In the genomic region with DNA sequence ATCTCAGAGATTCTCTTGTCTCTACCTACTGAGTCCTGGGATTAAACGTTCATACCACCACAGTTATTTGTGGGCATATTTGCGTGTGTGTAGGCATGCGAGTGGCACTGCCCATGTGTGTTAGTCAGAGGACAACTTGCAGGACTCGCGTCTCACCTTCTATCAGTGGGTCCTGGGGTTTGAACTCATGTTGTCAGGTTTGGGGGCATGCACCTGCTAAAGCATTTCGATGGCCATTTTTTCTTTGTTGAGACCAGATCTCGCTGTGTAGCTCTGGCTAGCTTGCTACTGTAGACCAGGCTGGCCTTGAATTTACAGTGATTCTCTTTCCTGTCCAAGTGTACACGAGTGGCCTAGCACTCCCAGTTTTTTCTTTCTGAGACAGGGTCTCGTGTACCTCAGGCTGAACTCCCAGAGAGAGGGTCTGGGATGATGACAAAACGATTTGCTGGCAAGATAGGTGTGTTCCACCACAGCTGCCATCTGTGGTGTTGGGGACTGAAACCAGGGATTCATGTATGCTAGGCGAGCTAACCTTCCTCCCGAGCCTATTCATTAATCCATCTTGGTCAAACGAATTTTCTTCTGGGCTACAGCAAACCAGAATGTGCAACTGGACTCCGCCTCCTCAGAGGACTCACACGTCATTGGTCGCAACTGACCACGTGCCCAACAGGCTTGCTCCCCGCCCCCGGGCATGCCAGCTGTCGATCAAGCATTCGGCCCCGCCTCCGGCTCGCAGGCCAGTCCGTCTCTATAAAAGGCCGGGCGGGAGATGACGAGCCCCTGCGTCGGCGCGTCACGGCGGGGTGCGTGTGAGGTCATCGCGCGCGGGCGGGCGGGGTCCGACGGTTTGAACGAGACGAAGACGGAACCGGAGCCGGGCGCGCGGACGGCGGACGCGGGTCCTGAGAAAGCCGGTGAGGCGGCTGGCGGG, we compare ENCODE assay signal across 8 mouse cellular contexts. TPM values are rescaled to one million over a fixed set of nuclear protein-coding genes. Genes with fewer than 3 reads are reported as not detected.
A peak's percentile ranks its signal among the peaks of the same experiment; 100 is the strongest.
DNase-seq lines count a peak whose midpoint lies in the region; ATAC-seq lines count a peak whose summit lies in the region.

A gene (plus strand): TSS at position 775 of the 937 bp plus-strand sequence.

- no peaks in the 10 kb centered on the region for H3K36me3 ChIP-seq in hindbrain, embryonic 15.5 days

- H3K27me3 ChIP-seq in hindbrain, embryonic 15.5 days, result no peaks in the 10 kb centered on the region

- 10% methylated on average over 58 of the region's 58 CpGs for WGBS in hindbrain, embryonic 15.5 days

- H3K4me1 ChIP-seq in hindbrain, embryonic 15.5 days (replicated peaks), result peaks cover 36% of the 10 kb centered on the region

- peak within 1 kb of the TSS; percentile 80 for H3K4me3 ChIP-seq in hindbrain, embryonic 15.5 days

- DNase-seq in T-cell, adult 2 months (ENCODE audit: low spot score), result peak; percentile 99
- DNase-seq in cerebellum, postnatal 36 days, result peak; percentile 99 to 100
- DNase-seq in frontal cortex, postnatal 36 days (ENCODE audit: low spot score in 2 of 2), result peak; percentile 99 to 100
- peak; percentile 99 for DNase-seq in left cerebral cortex, adult 11 months (ENCODE audit: low spot score)
- DNase-seq in lung, postnatal 4 days, result peak; percentile 100
- peak; percentile 97 for DNase-seq in retina, postnatal 7 days (ENCODE audit: low read depth, low spot score)
- peak; percentile 96 for DNase-seq in urinary bladder, adult 2 months (ENCODE audit: low spot score)

- H3K9ac ChIP-seq in hindbrain, embryonic 15.5 days, result peak within 1 kb of the TSS; percentile 86

- ATAC-seq in hindbrain, embryonic 15.5 days (ENCODE audit: low FRiP score, low read depth), result peak; percentile 98

- H3K9me3 ChIP-seq in hindbrain, embryonic 15.5 days, result no peaks in the 10 kb centered on the region

- H3K27ac ChIP-seq in hindbrain, embryonic 15.5 days (replicated peaks), result peak within 1 kb of the TSS; percentile 98

- peak within 1 kb of the TSS; percentile 65 for H3K4me2 ChIP-seq in hindbrain, embryonic 15.5 days

RNA-seq across cellular contexts. Expression of the gene that starts here (rescaled TPM):
- polyA plus RNA-seq in hindbrain, embryonic 15.5 days (2015; fragmentation: Nextera tagmentation; extraction: Ambion mirVana), result 348 and 356 TPM in 2 replicates
- 37.1 and 43.2 TPM in 2 replicates for polyA plus RNA-seq in urinary bladder, adult 2 months (2012; rRNA removed)

Comparison
In these comparisons a context has a peak if more than half of its experiments do, and no peak if none do; other contexts are left out.
1. Peak in every context shown above with its lines: DNase-seq, ATAC-seq, H3K4me3 ChIP-seq and H3K27ac ChIP-seq.